Mouse (Mus musculus) testis, adult 2 months (tissue): ENCODE measurements at regions not wholly inside any gene's neighbourhood (a gene's known extent, or its start where the extent isn't known, plus 50 kb on each side); places are given as distances from the start of the nearest gene placed in this dataset.

Experiments used
- CTCF ChIP-seq: fragments of 200-500 bp; IDR thresholded peaks from 2 replicates; pipeline ENCODE4 v1.5.1; 2012; ENCODE audit warnings: low read depth, mild to moderate bottlenecking, inconsistent platforms, low read length, moderate library complexity; ENCODE audit not compliant: control insufficient read depth, insufficient read depth, insufficient replicate concordance
- POLR2A ChIP-seq: fragments of 200-500 bp; IDR thresholded peaks from 2 replicates; pipeline ENCODE4 v1.6.1; 2012; ENCODE audit warnings: low read depth, mild to moderate bottlenecking, inconsistent platforms, low read length, moderate library complexity; ENCODE audit not compliant: control insufficient read depth

- TF ChIP-seq CTCF (no peak), POLR2A (no peak)
Measured at GRCm38 (mm10) chr1:76786871-76787270, 728.0 kb downstream of the Epha4 start.
